Mouse (Mus musculus) heart, embryonic 14.5 days (tissue): ENCODE results near the gene Taok3. TPM values are rescaled to one million over a fixed set of nuclear protein-coding genes. Genes with fewer than 3 reads are reported as not detected.

ENCODE experiments used
- ATAC-seq: fragments of 200-750 bp; cut with Nextera tagmentation; 2 replicates; pipeline ENCODE4 v1.8.0; 2017; ENCODE audit warnings: low read depth, moderate TSS enrichment; ENCODE audit not compliant: insufficient number of reproducible peaks, insufficient read depth, low FRiP score
- H3K27ac ChIP-seq, 2 experiments: fragments of 200-500 bp in 1 of 2; fragments of 300-500 bp in 1 of 2; sonication (generic) in 1 of 2; replicated peaks in 1 of 2; 2 replicates each; pipeline ENCODE4 v1.5.1; 2012 to 2014; ENCODE audit warnings: low read depth in 2 of 2, low read length in 2 of 2, control low read depth in 1 of 2, mild to moderate bottlenecking in 1 of 2, mixed read lengths in 1 of 2; ENCODE audit not compliant: control insufficient read depth in 1 of 2, insufficient read depth in 1 of 2
- H3K27me3 ChIP-seq: fragments of 300-500 bp; sonication (generic); 2 replicates; pipeline ENCODE4 v1.6.1; 2014; ENCODE audit warnings: mild to moderate bottlenecking, low read length, control low read depth; ENCODE audit not compliant: control insufficient read depth, insufficient read depth
- H3K36me3 ChIP-seq: fragments of 300-500 bp; sonication (generic); 2 replicates; pipeline ENCODE4 v1.6.1; 2014; ENCODE audit warnings: mild to moderate bottlenecking, control low read depth, low read length, mixed read lengths; ENCODE audit not compliant: control insufficient read depth, insufficient read depth
- H3K4me1 ChIP-seq, 2 experiments: fragments of 200-500 bp in 1 of 2; fragments of 300-500 bp in 1 of 2; sonication (generic) in 1 of 2; 2 replicates each; pipeline ENCODE4 v1.6.1; 2012 to 2014; ENCODE audit warnings: low read length in 2 of 2, control low read depth in 1 of 2, mixed read lengths in 1 of 2; ENCODE audit not compliant: control insufficient read depth in 2 of 2, insufficient read depth in 2 of 2
- H3K4me2 ChIP-seq: fragments of 300-500 bp; sonication (generic); 2 replicates; pipeline ENCODE4 v1.6.1; 2014; ENCODE audit warnings: mild to moderate bottlenecking, low read length
- H3K4me3 ChIP-seq, 2 experiments: fragments of 200-500 bp in 1 of 2; fragments of 300-500 bp in 1 of 2; sonication (generic) in 1 of 2; 2 replicates each; pipeline ENCODE4 v1.5.1; 2012 to 2014; ENCODE audit warnings: low read length in 2 of 2, mild to moderate bottlenecking in 2 of 2, control low read depth in 1 of 2, low read depth in 1 of 2, moderate library complexity in 1 of 2; ENCODE audit not compliant: control insufficient read depth in 1 of 2, insufficient read depth in 1 of 2
- H3K9ac ChIP-seq: fragments of 300-500 bp; sonication (generic); 2 replicates; pipeline ENCODE4 v1.6.1; 2014; ENCODE audit warnings: mild to moderate bottlenecking, low read length
- H3K9me3 ChIP-seq: fragments of 300-500 bp; sonication (generic); 2 replicates; pipeline ENCODE4 v1.6.1; 2016; ENCODE audit warnings: low read length, control low read depth; ENCODE audit not compliant: control insufficient read depth
- WGBS: fragments of 180-500 bp; shearing (Covaris S2); extraction: QIAGEN DNeasy Blood & Tissue Kit; methylation state at CpG from one replicate; pipeline ENCODE4 v1.1.7; 2014; 5-methylcytosine and 5-hydroxymethylcytosine counted together
- polyA plus RNA-seq: library from polyadenylated mRNA; unstranded; fragments of >200 nt; fragmentation: Nextera tagmentation; extraction: Ambion mirVana; gene quantifications from 2 replicates; pipeline ENCODE4 v1.2.1, GENCODE M21; 2014

Taok3 gene
- polyA plus RNA-seq, 1 experiment from 2014 or later = 8.9 TPM

DNA sequence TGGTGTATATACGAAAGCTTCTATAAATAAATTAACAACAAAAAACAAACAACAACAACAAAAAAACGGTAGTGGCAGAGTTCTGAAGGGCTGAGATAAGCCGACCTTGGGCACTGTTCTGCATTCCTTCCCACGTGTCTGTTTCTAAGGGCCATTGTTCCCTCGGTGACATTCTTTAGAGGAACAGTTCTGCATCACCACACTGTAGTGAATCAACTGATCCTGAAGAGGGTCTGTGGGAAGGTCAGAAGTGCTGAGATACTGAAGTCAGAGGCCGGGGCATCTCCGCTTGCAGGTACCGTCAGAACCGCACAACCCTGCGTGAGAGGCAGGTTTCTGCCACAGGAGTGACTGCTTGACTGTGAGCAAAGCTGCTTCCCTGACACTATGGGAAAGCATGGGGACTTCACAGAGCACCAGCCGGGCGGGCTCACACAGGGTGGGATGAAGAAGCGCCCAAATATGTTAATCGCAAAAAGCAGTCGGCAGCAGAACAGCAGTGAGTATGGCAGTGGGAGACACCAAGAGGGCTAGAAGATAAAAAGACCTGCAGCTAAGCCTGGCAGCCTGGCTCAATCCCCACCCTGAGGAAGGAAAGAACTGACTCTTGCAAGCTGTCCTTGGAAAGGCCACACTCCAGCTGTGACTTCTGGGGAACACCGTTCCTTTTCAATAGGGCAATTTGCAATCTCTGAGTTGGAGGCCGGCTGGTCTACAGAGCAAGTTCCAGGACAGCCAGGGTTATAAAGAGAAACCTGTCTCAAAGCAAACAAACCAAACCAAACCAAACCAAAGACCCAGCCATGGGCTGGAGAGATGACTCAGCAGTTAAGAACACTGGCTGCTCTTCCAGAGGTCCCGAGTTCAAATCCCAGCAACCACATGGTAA is 184.0 kb downstream of the Taok3 start:
- H3K36me3 ChIP-seq = no peaks in the 10 kb centered on the region
- no peak overlapping the region for H3K27ac ChIP-seq
- no peak overlapping the region for H3K9ac ChIP-seq
- 34% methylated on average over 18 of the region's 18 CpGs for WGBS
- peaks cover 4 to 15% of the 10 kb centered on the region in 2 experiments; a peak in 3 of 4 replicates for H3K4me1 ChIP-seq
- no peaks in the 10 kb centered on the region for H3K27me3 ChIP-seq
- H3K9me3 ChIP-seq = no peaks in the 10 kb centered on the region
- no peak for ATAC-seq
- H3K4me2 ChIP-seq = no peak overlapping the region
- no peak overlapping the region for H3K4me3 ChIP-seq

- peaks cover 4 to 15% of the 10 kb centered on the region in 2 experiments; a peak in 3 of 4 replicates for H3K4me1 ChIP-seq
- H3K4me3 ChIP-seq = no peak overlapping the region
- 65% methylated on average over 7 of the region's 7 CpGs for WGBS
- no peak for ATAC-seq
- no peaks in the 10 kb centered on the region for H3K36me3 ChIP-seq
- H3K9ac ChIP-seq = no peak overlapping the region
- no peaks in the 10 kb centered on the region for H3K9me3 ChIP-seq
- H3K27ac ChIP-seq = no peak overlapping the region
- H3K4me2 ChIP-seq = no peak overlapping the region
- H3K27me3 ChIP-seq = no peaks in the 10 kb centered on the region
Measured at GRCm38 (mm10) chr5:117304947-117305346, 185.0 kb downstream of the Taok3 start.

DNA sequence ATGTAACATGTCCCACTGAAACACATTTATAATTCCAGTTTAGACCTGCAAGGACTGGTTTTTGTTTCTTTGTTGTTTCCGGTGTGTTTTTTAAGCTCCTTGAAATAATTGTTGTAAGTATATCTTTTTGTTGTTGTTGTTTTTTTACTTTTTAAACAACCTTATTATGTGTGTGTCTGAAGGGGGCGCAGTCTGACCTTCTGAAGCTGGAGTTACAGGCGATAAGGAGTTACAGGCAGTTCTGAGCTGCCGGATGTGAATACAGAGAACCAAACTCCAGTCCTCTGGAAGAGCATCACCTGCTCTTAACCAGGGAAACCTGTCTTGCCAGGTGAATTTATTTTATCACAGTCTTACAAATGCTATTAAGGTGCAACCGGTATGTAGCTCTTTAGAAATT is 185.8 kb downstream of the Taok3 start:
- Histone ChIP-seq H3K4me1 (peaks cover 4 to 15% of the 10 kb centered on the region in 2 experiments; a peak in 3 of 4 replicates), H3K27me3 (no peaks in the 10 kb centered on the region), H3K4me3 (no peak overlapping the region), H3K4me2 (no peak overlapping the region), H3K27ac (no peak overlapping the region), H3K36me3 (no peaks in the 10 kb centered on the region), H3K9me3 (no peaks in the 10 kb centered on the region), H3K9ac (no peak overlapping the region)
- ATAC-seq = no peak
- 83% methylated on average over 5 of the region's 5 CpGs for WGBS

DNA sequence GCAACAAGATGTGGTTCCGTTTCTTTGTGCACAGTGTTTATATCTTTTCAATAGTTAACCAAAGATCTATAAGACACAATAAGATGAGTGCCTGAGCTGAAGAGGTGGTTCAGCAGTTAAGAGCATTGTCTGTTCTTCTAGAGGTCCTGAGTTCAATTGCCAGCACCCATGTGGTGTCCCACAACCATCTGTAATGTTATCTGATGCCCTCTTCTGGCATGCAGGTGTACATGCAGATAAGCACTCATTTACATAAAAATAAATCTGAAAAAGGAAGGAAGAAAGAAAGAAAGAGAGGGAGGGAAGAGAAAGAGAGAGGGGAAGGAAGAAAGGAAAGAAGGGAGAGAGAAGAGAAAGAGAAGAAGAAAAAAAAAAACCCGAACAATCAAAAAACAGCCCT is 186.9 kb downstream of the Taok3 start:
- Histone ChIP-seq H3K27ac (no peak overlapping the region), H3K4me1 (peaks cover 4 to 15% of the 10 kb centered on the region in 2 experiments; a peak in 3 of 4 replicates), H3K9me3 (no peaks in the 10 kb centered on the region)

DNA sequence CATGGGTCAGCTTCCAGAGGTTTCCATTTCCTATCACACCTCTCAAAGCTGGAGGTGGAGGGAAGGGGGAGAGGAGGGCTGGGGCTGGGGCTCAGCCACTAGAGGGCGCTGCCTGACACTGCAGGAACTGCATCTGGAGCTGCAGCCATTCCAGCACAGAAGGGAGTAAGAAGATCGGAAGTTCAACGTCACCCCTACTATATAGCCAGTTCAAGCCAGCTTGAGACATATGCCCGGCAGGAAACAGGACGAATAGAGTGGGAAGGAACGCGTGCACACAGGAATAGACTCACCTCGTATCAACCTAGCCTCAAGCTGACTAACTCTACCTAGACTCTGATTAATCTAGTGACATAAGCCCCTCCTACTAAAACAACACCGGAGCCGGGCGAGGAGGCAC is 187.8 kb downstream of the Taok3 start:
- Histone ChIP-seq H3K9me3 (no peaks in the 10 kb centered on the region), H3K4me1 (peaks cover 4 to 13% of the 10 kb centered on the region in 2 experiments; a peak in 3 of 4 replicates), H3K9ac (no peak overlapping the region), H3K27ac (no peak overlapping the region), H3K27me3 (no peaks in the 10 kb centered on the region), H3K36me3 (no peaks in the 10 kb centered on the region), H3K4me3 (no peak overlapping the region), H3K4me2 (no peak overlapping the region)
- no peak for ATAC-seq
- WGBS = 34% methylated on average over 11 of the region's 11 CpGs

More for the DNA sequence above, 186.9 kb downstream of the Taok3 start:
- Histone ChIP-seq H3K36me3 (no peaks in the 10 kb centered on the region), H3K27me3 (no peaks in the 10 kb centered on the region), H3K4me2 (no peak overlapping the region), H3K4me3 (no peak overlapping the region), H3K9ac (no peak overlapping the region)
- ATAC-seq = no peak
- 88% methylated on average over 2 of the region's 2 CpGs for WGBS

- ATAC-seq = no peak
- 13% methylated on average over 14 of the region's 14 CpGs for WGBS
- peak overlapping the region; percentile 31; the same call in 1 of the 2 replicates for H3K9ac ChIP-seq
Measured at GRCm38 (mm10) chr5:117313420-117313819, 193.5 kb downstream of the Taok3 start.

GRCm38 (mm10) chr5:117313909-117314308 is 194.0 kb downstream of the Taok3 start:
- H3K27me3 ChIP-seq = no peaks in the 10 kb centered on the region
- ATAC-seq = no peak
- WGBS = 33% methylated on average over 10 of the region's 10 CpGs
- H3K27ac ChIP-seq = no peak overlapping the region
- H3K4me2 ChIP-seq = peak overlapping the region; percentile 61
- no peaks in the 10 kb centered on the region for H3K36me3 ChIP-seq
- H3K4me3 ChIP-seq = peak overlapping the region; percentile 28 to 29
- peak overlapping the region; percentile 31; the same call in 1 of the 2 replicates for H3K9ac ChIP-seq
- H3K9me3 ChIP-seq = no peaks in the 10 kb centered on the region
- H3K4me1 ChIP-seq = peaks cover 10 to 20% of the 10 kb centered on the region in 2 experiments

More at GRCm38 (mm10) chr5:117313420-117313819, 193.5 kb downstream of the Taok3 start:
- Histone ChIP-seq H3K4me1 (peaks cover 10 to 20% of the 10 kb centered on the region in 2 experiments), H3K27me3 (no peaks in the 10 kb centered on the region), H3K9me3 (no peaks in the 10 kb centered on the region), H3K27ac (no peak overlapping the region), H3K4me2 (peak overlapping the region; percentile 61), H3K4me3 (peak overlapping the region; percentile 28 to 29), H3K36me3 (no peaks in the 10 kb centered on the region)
